ENCODE assay signal across 23 mouse cellular contexts in the genomic region with DNA sequence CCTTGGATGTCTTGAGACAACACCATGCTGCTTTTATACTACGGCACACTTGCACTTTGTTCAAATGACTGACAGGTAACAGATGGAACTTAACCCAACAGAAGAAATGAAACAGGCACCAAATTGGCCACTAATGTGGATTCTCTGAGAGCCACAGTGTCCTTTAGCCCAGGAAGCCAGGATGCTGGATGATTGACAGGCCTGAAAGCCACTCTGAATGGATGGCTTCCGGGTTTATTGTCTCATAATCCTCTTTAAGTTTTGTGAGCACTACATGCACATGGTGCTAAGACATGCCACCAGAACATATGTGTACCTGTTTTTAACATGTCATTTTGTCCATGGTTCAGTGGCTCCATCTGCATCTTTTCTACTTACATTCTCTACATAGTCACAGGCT.
DNase-seq lines count a peak whose midpoint lies in the region; ATAC-seq lines count a peak whose summit lies in the region.
"Had no signal": no experiment of that assay in that cellular context is flagged by ENCODE, and none has a peak within 500 bp of the region (broad histone marks: within the 10 kb centered on the region; RNA-seq: fewer than 3 reads in every experiment).

No protein-coding gene starts in this region.

- DNase-seq in heart, adult 11 months = peak; percentile 9
- no peak for DNase-seq in heart, adult 18-20 months
- DNase-seq in retina, postnatal 1 day = peak; percentile 24
- no peak for DNase-seq in retina, embryonic 14.5 days (ENCODE audit: low spot score)
- DNase-seq: adrenal gland, adult 8-10 months; adrenal gland, postnatal 14 days; adrenal gland, postnatal 36 days; B cell, adult 2 months; cerebellum, adult 11-12 months; cerebellum, adult 2 months; cerebellum, adult 9-10 months; cerebellum, postnatal 10 days; cerebellum, postnatal 25 days had no signal

- no peak overlapping the region for H3K4me3 ChIP-seq in heart, embryonic 13.5 days
- no peak overlapping the region for H3K4me3 ChIP-seq in heart, embryonic 11.5 days (ENCODE audit: low read depth, low read length)
- H3K4me3 ChIP-seq: embryonic facial prominence, embryonic 10.5 days; embryonic facial prominence, embryonic 12.5 days; forebrain, embryonic 13.5 days; forebrain, embryonic 15.5 days had no signal

- H3K9ac ChIP-seq in heart, embryonic 13.5 days = no peak overlapping the region
- no peak overlapping the region for H3K9ac ChIP-seq in heart, embryonic 11.5 days (ENCODE audit: low read depth, low read length)
- H3K9ac ChIP-seq: embryonic facial prominence, embryonic 12.5 days; forebrain, embryonic 13.5 days; forebrain, embryonic 15.5 days had no signal

- 81% methylated on average over 2 of the region's 2 CpGs for WGBS in heart, embryonic 13.5 days
- WGBS in heart, embryonic 11.5 days (ENCODE audit: insufficient replicate concordance) = 86% methylated on average over 2 of the region's 2 CpGs

- ATAC-seq in heart, embryonic 13.5 days (ENCODE audit: extremely low read depth, insufficient number of reproducible peaks, low FRiP score, low TSS enrichment) = no peak
- no peak for ATAC-seq in heart, embryonic 11.5 days (replicated peaks; ENCODE audit: insufficient number of reproducible peaks, low FRiP score, low TSS enrichment)
- ATAC-seq: activated CD4-positive, CD25-positive, alpha-beta regulatory T cell, adult 4 months; CD4-positive, CD25-positive, alpha-beta regulatory T cell, adult 4 months; forebrain, embryonic 13.5 days; Patski had no signal

- 0 out of 2 replicates have a peak overlapping the region, but pooled peaks have one; percentile 13 for H3K27ac ChIP-seq in heart, embryonic 13.5 days (replicated peaks)
- no peak overlapping the region for H3K27ac ChIP-seq in heart, embryonic 11.5 days (ENCODE audit: low read depth, low read length)
- H3K27ac ChIP-seq: embryonic facial prominence, embryonic 10.5 days; embryonic facial prominence, embryonic 12.5 days; forebrain, embryonic 15.5 days had no signal

- no peaks in the 10 kb centered on the region for H3K27me3 ChIP-seq in heart, embryonic 13.5 days (replicated peaks)
- no peaks in the 10 kb centered on the region for H3K27me3 ChIP-seq in heart, embryonic 11.5 days (ENCODE audit: control insufficient read depth, insufficient read depth, low read length)
- H3K27me3 ChIP-seq: embryonic facial prominence, embryonic 12.5 days; forebrain, embryonic 13.5 days; forebrain, embryonic 15.5 days had no signal

- no peak overlapping the region for H3K4me2 ChIP-seq in heart, embryonic 13.5 days
- H3K4me2 ChIP-seq in heart, embryonic 11.5 days = no peak overlapping the region
- H3K4me2 ChIP-seq: embryonic facial prominence, embryonic 12.5 days; forebrain, embryonic 13.5 days; forebrain, embryonic 15.5 days had no signal

- 0 out of 2 replicates have a peak, but pooled peaks cover under 1% of the 10 kb centered on the region for H3K9me3 ChIP-seq in heart, embryonic 13.5 days
- no peaks in the 10 kb centered on the region for H3K9me3 ChIP-seq in heart, embryonic 11.5 days (replicated peaks; ENCODE audit: control insufficient read depth, low read length)
- H3K9me3 ChIP-seq: embryonic facial prominence, embryonic 10.5 days; embryonic facial prominence, embryonic 12.5 days; forebrain, embryonic 13.5 days; forebrain, embryonic 15.5 days had no signal

- no peaks in the 10 kb centered on the region for H3K36me3 ChIP-seq in heart, embryonic 13.5 days
- H3K36me3 ChIP-seq in heart, embryonic 11.5 days (ENCODE audit: control insufficient read depth, insufficient read depth, low read length) = no peaks in the 10 kb centered on the region
- H3K36me3 ChIP-seq: embryonic facial prominence, embryonic 10.5 days; embryonic facial prominence, embryonic 12.5 days; forebrain, embryonic 15.5 days; G1E had no signal

- peaks cover 35% of the 10 kb centered on the region for H3K4me1 ChIP-seq in heart, embryonic 13.5 days
- H3K4me1 ChIP-seq in heart, embryonic 11.5 days (ENCODE audit: control insufficient read depth, insufficient read depth, low read length) = peaks cover 12% of the 10 kb centered on the region
- H3K4me1 ChIP-seq: embryonic facial prominence, embryonic 12.5 days had no signal

Comparison
In these comparisons a context has a peak if more than half of its experiments do, and no peak if none do; other contexts are left out.
1. DNase-seq: peak in heart, adult 11 months (single experiment) and retina, postnatal 1 day (single experiment); none in heart, adult 18-20 months (0 of 2) and retina, embryonic 14.5 days (single experiment).